Mouse (Mus musculus) forebrain, postnatal 0 days (tissue): ENCODE measurements around the gene Hist1h2ad. TPM values are rescaled to one million over a fixed set of nuclear protein-coding genes. Genes with fewer than 3 reads are reported as not detected.
"Not testable (repeated sequence)": the region's sequence is repeated elsewhere in the genome, so short reads cannot be mapped to it uniquely, and the experiment has no call there.

ENCODE experiments used
- ATAC-seq: fragments of 200-750 bp; cut with Nextera tagmentation; 2 replicates; pipeline ENCODE4 v1.8.0; 2017; ENCODE audit warnings: mild to moderate bottlenecking, moderate library complexity
- DNase-seq: peaks from one replicate; pipeline ENCODE4 v3.0.0-alpha.2; 2015
- H3K27ac ChIP-seq: fragments of 300-500 bp; sonication (generic); 2 replicates; pipeline ENCODE4 v1.5.1; 2014; ENCODE audit warnings: low read depth, mild to moderate bottlenecking, antibody characterized with exemption, low read length, moderate library complexity, mixed read lengths
- H3K27me3 ChIP-seq: fragments of 300-500 bp; sonication (generic); 2 replicates; pipeline ENCODE4 v1.6.1; 2014; ENCODE audit warnings: mild to moderate bottlenecking, low read length, mixed read lengths; ENCODE audit not compliant: insufficient read depth
- H3K36me3 ChIP-seq: fragments of 300-500 bp; sonication (generic); 2 replicates; pipeline ENCODE4 v1.6.1; 2014; ENCODE audit warnings: mild to moderate bottlenecking, moderate library complexity; ENCODE audit not compliant: insufficient read depth
- H3K4me1 ChIP-seq: fragments of 300-500 bp; sonication (generic); 2 replicates; pipeline ENCODE4 v1.6.1; 2014; ENCODE audit warnings: antibody characterized with exemption; ENCODE audit not compliant: insufficient read depth
- H3K4me2 ChIP-seq: fragments of 300-500 bp; sonication (generic); 2 replicates; pipeline ENCODE4 v1.6.1; 2014; ENCODE audit warnings: low read depth, mild to moderate bottlenecking, moderate library complexity
- H3K4me3 ChIP-seq: fragments of 300-500 bp; sonication (generic); 2 replicates; pipeline ENCODE4 v1.5.1; 2014; ENCODE audit warnings: low read depth, low read length, mixed read lengths
- H3K9ac ChIP-seq: fragments of 300-500 bp; sonication (generic); 2 replicates; pipeline ENCODE4 v1.6.1; 2014; ENCODE audit warnings: mild to moderate bottlenecking
- H3K9me3 ChIP-seq: fragments of 300-500 bp; sonication (generic); 2 replicates; pipeline ENCODE4 v1.6.1; 2016; ENCODE audit warnings: low read length
- CTCF ChIP-seq: sonication (generic); IDR thresholded peaks from 2 replicates; pipeline ENCODE4 v1.5.1; 2016; ENCODE audit warnings: antibody characterized with exemption, control low read depth, low read depth
- WGBS: fragments of 180-500 bp; shearing (Covaris S2); extraction: QIAGEN DNeasy Blood & Tissue Kit; methylation state at CpG from one replicate; pipeline ENCODE4 v1.1.7; 2014; 5-methylcytosine and 5-hydroxymethylcytosine counted together
- polyA plus RNA-seq: library from polyadenylated mRNA; unstranded; fragments of >200 nt; fragmentation: Nextera tagmentation; extraction: Ambion mirVana; gene quantifications from 2 replicates; pipeline ENCODE4 v1.2.1, GENCODE M21; 2015
- total RNA-seq: library from RNA; depleted of rRNA; stranded (reverse); fragments of >200 nt; gene quantifications from 2 replicates; pipeline ENCODE4 v1.2.3, GENCODE M21; 2014

Gene Hist1h2ad
- total and polyA plus RNA-seq, 2 experiments from 2014 or later, result 204 TPM; not detected in 1

GRCm38 (mm10) chr13:23536076-23536822 is 37.9 kb upstream of the Hist1h2ad start:
- Histone ChIP-seq H3K9ac (peak overlapping the region; percentile 18; the same call in 1 of the 2 replicates), H3K9me3 (no peaks in the 10 kb centered on the region), H3K27me3 (no peaks in the 10 kb centered on the region), H3K4me1 (peaks cover 22% of the 10 kb centered on the region), H3K4me3 (peak overlapping the region; percentile 47), H3K27ac (no peak overlapping the region), H3K36me3 (no peaks in the 10 kb centered on the region), H3K4me2 (peak overlapping the region; percentile 72; the same call in 1 of the 2 replicates)
- DNase-seq (no peak), ATAC-seq (no peak)
- no peak for TF ChIP-seq CTCF
- 15% methylated on average over 7 of the region's 7 CpGs for WGBS

- DNase-seq (no peak), ATAC-seq (no peak)
- no peaks in the 10 kb centered on the region for H3K9me3 ChIP-seq
- 77% methylated on average over 3 of the region's 3 CpGs for WGBS
- no peaks in the 10 kb centered on the region for H3K36me3 ChIP-seq
- peaks cover 19% of the 10 kb centered on the region for H3K4me1 ChIP-seq
- no peak overlapping the region for H3K4me2 ChIP-seq
- no peaks in the 10 kb centered on the region for H3K27me3 ChIP-seq
- no peak for TF ChIP-seq CTCF
- H3K9ac ChIP-seq, result no peak overlapping the region
- no peak overlapping the region for H3K4me3 ChIP-seq
- H3K27ac ChIP-seq, result no peak overlapping the region
These were observed 37.0 kb upstream of the Hist1h2ad start for GRCm38 (mm10) chr13:23537006-23537710.

- 80% methylated on average over 5 of the region's 5 CpGs for WGBS
- no peak for ATAC-seq
These were observed 35.9 kb upstream of the Hist1h2ad start for GRCm38 (mm10) chr13:23538249-23538648.

GRCm38 (mm10) chr13:23539821-23540220 is 34.4 kb upstream of the Hist1h2ad start:
- H3K4me2 ChIP-seq, H3K4me3 ChIP-seq, H3K4me1 ChIP-seq, H3K27me3 ChIP-seq, H3K9ac ChIP-seq, H3K36me3 ChIP-seq, ATAC-seq, H3K27ac ChIP-seq, DNase-seq, H3K9me3 ChIP-seq: not testable (repeated sequence)
- 71% methylated on average over 1 of the region's 1 CpGs for WGBS

More at GRCm38 (mm10) chr13:23538249-23538648, 35.9 kb upstream of the Hist1h2ad start:
- Histone ChIP-seq H3K9ac (no peak overlapping the region), H3K9me3 (no peaks in the 10 kb centered on the region), H3K27ac (no peak overlapping the region), H3K4me3 (no peak overlapping the region), H3K36me3 (no peaks in the 10 kb centered on the region), H3K27me3 (no peaks in the 10 kb centered on the region), H3K4me1 (peaks cover 12% of the 10 kb centered on the region), H3K4me2 (no peak overlapping the region)
- no peak for DNase-seq
- TF ChIP-seq CTCF, result no peak

GRCm38 (mm10) chr13:23541497-23541896 is 32.7 kb upstream of the Hist1h2ad start:
- H3K9ac ChIP-seq, result no peak overlapping the region
- H3K4me1 ChIP-seq, result 0 out of 2 replicates have a peak, but pooled peaks cover 4% of the 10 kb centered on the region
- no peak overlapping the region for H3K27ac ChIP-seq
- 80% methylated on average over 3 of the region's 3 CpGs for WGBS
- no peaks in the 10 kb centered on the region for H3K27me3 ChIP-seq
- DNase-seq (no peak), ATAC-seq (no peak)
- H3K4me3 ChIP-seq, result no peak overlapping the region
- H3K4me2 ChIP-seq, result no peak overlapping the region
- H3K36me3 ChIP-seq, result no peaks in the 10 kb centered on the region
- TF ChIP-seq CTCF, result no peak
- H3K9me3 ChIP-seq, result no peaks in the 10 kb centered on the region

- not testable (repeated sequence) for H3K9me3 ChIP-seq, H3K36me3 ChIP-seq, H3K4me1 ChIP-seq, ATAC-seq, DNase-seq, H3K27ac ChIP-seq, H3K27me3 ChIP-seq
- WGBS, result 4% methylated on average over 3 of the region's 3 CpGs
- Histone ChIP-seq H3K4me3 (peak overlapping the region; percentile 41), H3K9ac (peak overlapping the region; percentile 44; the same call in 1 of the 2 replicates), H3K4me2 (peak overlapping the region; percentile 74)
These were observed 31.8 kb upstream of the Hist1h2ad start for GRCm38 (mm10) chr13:23542225-23542980.

GRCm38 (mm10) chr13:23542999-23543607 is 31.1 kb upstream of the Hist1h2ad start, which contains the start of gene Hist1h2bh:
TSS of gene Hist1h2bh (minus strand) at chr13:23543392.
- not testable (repeated sequence) for H3K27me3 ChIP-seq, H3K36me3 ChIP-seq, H3K4me1 ChIP-seq, H3K9me3 ChIP-seq
- 2% methylated on average over 29 of the region's 42 CpGs for WGBS
- peak within 1 kb of the TSS; percentile 74 for H3K4me2 ChIP-seq
- H3K9ac ChIP-seq, result peak within 1 kb of the TSS; percentile 66
- H3K27ac ChIP-seq, result peak within 1 kb of the TSS; percentile 86
- H3K4me3 ChIP-seq, result peak within 1 kb of the TSS; percentile 46
- ATAC-seq (peak; percentile 91), DNase-seq (peak; percentile 89)
